Mouse (Mus musculus): ENCODE results near the gene 1700122O11Rik.

The 1700122O11Rik gene

GRCm38 (mm10) chr17:48028250-48028649, 9.8 kb downstream of the 1700122O11Rik start:
- DNase-seq (ENCODE audit: low read depth, low spot score), result no peak

DNA sequence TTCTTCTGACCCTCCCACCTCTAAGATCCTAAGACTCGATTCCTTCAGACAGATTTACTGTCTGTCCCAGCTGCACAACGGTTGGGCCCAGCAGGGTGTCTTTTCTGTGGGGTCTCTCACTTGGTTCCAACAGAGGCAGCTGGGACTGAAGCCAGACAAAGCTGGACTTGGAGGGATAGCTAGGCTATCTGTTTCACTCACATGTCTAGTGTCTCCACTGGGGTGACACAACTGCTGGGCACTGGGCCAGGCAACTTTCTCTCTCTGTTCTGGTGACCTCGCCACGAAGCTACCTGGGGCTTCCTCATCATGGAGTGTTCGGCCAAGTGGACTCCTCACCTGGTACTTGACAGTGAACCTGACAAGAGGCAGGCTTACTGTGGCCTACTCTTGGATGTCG, 10.4 kb downstream of the 1700122O11Rik start:
- no peak for DNase-seq (ENCODE audit: low read depth, low spot score)

- DNase-seq (ENCODE audit: low read depth, low spot score), result peak; percentile 59
Observed at GRCm38 (mm10) chr17:48027019-48027418, 11.1 kb downstream of the 1700122O11Rik start.

DNA sequence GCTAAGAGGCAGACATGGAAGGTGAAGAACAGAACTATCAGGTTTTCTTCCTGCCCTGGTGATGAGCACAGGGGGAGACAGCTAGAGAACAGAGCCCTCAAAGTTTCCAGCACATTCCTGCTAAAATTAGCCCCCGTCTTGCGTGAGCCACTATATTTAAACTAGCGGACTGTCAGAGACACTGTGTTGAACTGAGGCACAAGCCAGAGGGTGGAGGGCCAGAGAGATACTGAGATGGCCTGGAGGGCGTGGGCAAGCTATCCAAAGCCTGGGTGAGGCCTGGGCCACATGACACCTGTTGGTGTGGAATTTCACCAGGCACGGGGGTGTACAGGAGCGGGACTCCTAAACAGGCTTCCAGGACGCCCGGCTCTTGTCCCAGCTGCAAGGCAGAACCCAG, 14.0 kb downstream of the 1700122O11Rik start:
- DNase-seq (ENCODE audit: low read depth, low spot score), result no peak

DNA sequence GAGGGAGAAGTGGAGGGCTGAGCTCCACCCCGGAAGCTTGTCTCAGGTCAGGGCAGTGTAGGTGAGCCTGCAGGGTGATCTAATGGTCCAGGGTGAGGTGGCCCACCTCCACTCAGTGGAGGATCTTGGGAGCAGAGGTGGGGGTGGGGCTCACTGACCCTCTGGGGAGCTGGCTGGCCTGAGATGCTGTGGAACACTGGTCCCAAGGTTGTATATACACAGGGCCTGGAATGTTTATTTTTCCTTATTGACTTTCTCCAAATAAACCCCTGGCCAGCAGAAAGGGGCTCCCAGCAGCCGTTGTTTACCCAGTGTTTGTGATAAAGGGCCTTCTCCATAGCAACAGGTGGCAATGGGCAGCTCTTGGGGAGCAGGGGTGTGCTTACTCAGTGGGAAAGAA, 18.5 kb downstream of the 1700122O11Rik start:
- no peak for DNase-seq (ENCODE audit: low read depth, low spot score)

DNA sequence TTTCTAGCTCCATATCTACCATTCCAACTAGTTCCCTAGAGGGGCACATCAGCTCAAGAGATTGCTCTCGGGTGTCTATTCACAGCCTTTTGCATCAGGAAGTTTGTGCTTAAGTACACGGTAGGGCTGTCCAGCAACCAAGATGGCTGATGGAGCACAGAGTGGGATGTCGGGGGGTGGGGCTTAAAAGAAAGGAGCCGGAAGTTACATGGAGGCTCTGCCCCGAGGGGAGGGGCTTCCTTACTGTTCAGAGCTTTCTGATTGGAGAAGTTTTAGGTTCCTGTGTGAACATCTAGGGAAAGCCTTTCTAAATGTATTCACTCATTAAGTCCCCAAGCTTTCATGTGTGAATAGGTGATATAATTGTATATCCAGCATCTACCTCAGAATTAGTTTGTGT, 21.5 kb downstream of the 1700122O11Rik start:
- DNase-seq (ENCODE audit: low read depth, low spot score), result peak; percentile 92

DNA sequence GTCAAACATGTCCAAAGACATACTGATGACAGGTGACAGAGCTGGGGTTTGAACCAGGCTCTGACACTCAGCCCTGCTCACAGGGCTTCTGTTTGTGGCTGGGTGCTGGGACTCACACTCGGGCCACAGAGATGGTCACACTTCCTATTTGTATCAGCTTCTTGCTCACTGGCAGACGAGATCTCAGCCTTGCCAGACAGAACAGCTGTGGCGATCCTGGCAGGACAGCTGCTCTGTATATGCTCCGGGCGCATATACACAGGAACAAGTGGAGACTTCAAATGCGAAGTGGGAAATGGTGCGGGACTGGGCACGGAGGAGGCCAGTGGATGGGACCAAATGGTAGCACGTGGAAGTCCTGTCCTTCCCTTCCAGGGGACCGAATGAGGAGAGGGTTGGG, 25.5 kb downstream of the 1700122O11Rik start:
- DNase-seq (ENCODE audit: low read depth, low spot score), result no peak

- no peak for DNase-seq (ENCODE audit: low read depth, low spot score)
Observed at GRCm38 (mm10) chr17:48011105-48011504, 27.0 kb downstream of the 1700122O11Rik start.

DNA sequence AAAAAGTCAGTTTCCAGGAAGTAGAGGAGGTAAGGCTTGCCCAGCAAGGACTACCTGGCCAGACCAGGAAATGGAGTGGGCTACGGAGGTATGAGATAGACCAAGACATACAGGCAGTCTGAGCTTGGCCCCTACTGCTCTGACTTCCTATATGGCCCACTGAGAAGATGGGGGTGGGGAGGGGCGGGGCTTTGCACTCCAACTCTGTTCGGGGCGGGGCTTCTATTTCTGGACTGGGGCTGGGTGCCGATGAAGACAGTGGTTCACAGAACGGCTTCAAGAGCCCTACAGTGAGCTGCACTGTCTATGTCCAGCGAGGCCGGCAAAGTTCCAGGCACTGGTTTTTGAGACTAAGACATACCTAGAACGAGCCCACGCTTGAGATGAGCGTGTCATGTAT, 27.8 kb downstream of the 1700122O11Rik start:
- peak; percentile 74 for DNase-seq (ENCODE audit: low read depth, low spot score)

DNA sequence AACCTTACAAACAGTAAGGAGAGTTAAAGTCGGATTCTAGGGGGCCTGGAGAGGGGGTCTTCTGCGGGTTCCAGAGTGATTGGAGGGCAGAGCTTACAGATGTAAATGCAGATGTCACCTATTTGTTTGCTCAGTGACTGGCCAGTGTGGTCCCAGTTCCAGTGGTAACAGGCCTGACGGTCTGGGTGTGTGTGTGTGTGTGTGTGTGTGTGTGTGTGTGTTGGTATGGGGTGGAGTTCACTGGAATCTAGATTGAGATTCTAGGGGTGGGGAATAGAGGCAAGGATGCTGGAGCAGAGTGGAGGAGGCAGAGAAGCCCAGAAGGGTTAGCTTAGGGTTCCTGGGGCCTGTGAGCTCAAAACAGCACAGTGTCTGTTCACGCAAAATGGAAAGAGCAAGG, 32.3 kb downstream of the 1700122O11Rik start:
- no peak for DNase-seq (ENCODE audit: low read depth, low spot score)

DNA sequence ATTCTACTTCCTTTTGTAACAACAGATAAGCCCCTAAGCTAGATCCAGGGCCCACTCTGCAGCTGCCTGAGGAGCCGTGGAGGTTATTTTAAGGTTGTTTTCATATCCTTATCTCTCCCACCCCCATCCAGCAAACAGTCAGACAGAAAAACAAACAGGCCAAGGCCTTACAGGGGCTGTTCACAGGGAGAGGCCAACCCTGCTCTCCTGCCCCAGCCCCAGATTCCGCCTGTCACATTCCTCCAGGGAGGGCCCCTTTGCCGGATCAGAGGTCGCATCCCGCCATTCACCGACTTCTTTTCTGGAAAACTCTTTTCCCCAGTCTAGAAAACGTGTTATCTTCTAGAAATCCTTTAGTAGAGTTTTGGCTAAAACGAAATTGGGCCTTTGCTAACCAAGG, 33.0 kb downstream of the 1700122O11Rik start:
- no peak for DNase-seq (ENCODE audit: low read depth, low spot score)

- DNase-seq (ENCODE audit: low read depth, low spot score), result no peak
Observed at GRCm38 (mm10) chr17:48004619-48005018, 33.5 kb downstream of the 1700122O11Rik start.

DNA sequence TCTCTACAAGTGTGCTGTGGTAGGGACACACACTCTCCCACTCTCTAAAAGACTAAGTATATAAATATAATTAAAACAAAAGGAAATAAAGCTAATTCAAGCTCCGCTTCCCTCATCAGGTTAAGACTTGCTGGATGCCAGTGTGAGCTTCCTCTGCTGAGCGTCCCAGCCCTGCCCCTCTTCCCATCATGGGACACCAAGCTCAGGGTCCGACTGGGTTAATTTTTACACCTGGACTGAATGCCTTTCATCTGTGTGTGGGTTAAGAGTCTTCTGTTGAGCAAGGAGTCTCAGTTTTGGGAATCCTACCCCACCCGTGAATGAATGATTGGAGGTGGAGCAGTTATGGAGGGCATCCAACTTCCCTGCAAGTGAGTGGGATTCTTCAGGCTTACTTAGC, 35.6 kb downstream of the 1700122O11Rik start:
- no peak for DNase-seq (ENCODE audit: low read depth, low spot score)

DNA sequence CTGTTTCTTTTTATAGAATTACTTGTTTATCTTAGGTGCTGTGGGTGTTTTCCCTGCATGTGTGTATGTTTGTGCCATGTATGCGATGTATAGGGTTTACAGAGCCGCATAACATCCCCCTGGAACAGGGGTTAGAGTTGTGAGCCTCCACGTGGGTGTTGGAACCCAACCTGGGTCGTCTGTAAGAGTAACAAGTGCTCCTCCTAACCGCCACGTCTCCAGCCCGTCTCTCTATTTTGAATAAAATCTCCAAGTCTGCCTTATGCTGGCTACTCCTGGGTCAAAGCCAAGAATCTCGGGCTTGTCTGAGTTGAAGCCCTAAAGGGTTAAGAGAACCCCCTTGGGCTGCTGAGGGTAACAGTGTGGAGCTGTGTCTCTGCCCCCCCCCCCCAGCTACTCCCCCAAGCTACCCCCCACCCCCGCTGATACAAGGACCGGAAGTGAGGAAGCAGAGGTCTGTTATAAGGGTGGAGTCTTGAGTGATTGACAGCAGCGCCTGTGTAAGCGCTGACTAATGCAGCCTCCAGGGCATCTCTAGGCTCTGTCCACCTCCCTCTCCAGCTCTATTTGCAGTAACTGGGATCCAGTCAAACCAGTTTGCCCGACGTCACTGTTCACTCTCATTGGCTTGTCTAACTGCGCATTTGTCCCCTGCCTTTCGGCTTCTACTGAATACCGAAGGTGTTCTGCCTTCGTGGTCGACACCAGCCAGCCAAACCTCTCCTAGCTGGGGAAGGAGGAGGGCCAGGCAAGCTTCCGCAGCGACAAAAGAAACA, 36.3 kb downstream of the 1700122O11Rik start:
- DNase-seq (ENCODE audit: low read depth, low spot score), result peak; percentile 90

- no peak for DNase-seq (ENCODE audit: low read depth, low spot score)
Observed at GRCm38 (mm10) chr17:48001157-48001556, 36.9 kb downstream of the 1700122O11Rik start.

DNA sequence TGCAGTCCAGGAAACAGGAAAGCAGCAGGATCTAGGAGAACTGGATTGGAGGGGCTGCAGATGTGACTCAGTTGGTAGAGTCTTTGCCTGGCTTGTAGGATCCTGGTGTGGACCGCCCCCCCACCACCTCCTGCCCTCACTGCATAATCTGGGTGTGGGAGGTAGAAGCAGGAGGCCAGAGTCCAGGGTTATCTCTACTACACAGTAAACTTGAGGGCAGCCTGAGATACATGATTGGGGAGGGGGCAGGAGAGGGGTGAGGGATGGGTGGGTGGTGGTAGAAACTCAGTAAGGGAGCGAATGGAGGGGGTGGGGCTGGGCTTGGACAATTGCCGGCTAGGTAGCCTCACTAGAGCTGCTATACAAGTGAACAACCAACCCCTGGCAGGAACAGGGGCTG, 38.3 kb downstream of the 1700122O11Rik start:
- DNase-seq (ENCODE audit: low read depth, low spot score), result no peak

- DNase-seq (ENCODE audit: low read depth, low spot score), result no peak
Observed at GRCm38 (mm10) chr17:47999403-47999802, 38.7 kb downstream of the 1700122O11Rik start.

DNA sequence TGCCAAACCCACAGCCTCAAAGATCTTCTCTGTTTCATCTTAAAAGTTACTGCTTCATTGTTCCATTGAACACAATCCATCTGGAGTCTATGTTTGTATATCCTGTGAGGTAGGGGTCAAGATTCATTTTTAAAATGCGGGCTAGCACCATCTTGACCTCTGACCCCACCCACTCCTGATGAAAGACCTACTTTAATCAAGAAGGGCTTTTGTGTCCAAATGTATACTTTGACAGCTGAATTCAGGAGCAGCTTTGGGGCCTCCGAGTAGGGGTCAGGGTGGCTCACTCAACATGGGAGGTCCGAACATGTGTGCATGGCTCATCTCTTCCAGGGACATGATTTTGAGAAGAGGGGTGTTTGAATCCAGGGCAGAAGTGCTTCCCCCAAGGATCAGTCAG, 40.3 kb downstream of the 1700122O11Rik start:
- DNase-seq (ENCODE audit: low read depth, low spot score), result no peak

GRCm38 (mm10) chr17:47990392-47991123, 47.5 kb downstream of the 1700122O11Rik start:
- no peak for DNase-seq (ENCODE audit: low read depth, low spot score)

DNA sequence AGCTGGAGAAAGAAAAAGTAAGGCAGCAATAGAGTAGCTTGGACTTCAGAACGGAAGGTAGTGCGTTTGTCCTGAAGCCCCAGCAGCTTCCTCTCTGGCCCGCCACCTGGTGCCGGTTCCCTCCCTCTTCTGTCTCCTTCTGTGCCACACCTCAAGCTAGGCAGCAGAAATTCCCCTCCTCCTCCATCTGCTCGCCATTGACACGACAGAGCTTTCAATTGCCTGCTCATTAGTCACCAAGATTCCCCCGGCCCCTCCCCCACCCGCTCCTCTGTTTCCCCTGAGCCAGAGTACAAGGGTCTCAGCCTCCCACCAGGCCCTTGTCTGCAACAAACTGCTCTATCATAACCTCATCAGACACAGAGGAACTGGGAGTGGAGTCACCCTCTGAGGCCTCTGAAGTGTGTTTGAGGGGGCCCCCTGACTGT, 48.1 kb downstream of the 1700122O11Rik start:
- peak; percentile 85 for DNase-seq (ENCODE audit: low read depth, low spot score)

DNA sequence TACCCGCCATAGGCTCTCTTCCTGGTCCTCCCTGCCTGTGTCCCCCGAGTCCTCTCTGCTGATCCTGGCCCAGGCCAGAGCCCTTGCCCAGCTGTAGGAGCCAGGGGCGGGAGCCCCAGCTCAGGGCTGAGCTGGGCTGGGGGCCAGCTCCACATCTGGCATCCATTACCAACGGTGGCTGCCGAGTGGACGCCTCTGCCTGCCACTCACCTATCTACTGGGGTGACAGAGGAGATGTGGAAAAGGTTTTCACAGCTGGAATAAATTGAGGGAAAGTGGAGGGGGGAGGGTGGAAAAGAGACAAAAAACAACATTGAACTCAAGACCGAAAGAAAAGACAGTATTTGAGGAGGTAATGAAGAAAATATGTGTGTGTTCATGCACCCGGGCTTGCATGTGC, 49.3 kb downstream of the 1700122O11Rik start:
- DNase-seq (ENCODE audit: low read depth, low spot score), result no peak

GRCm38 (mm10) chr17:47988074-47988473, 50.0 kb downstream of the 1700122O11Rik start:
- DNase-seq (ENCODE audit: low read depth, low spot score), result no peak

All from R1 (cell line).